Mouse (Mus musculus): Measurements from ENCODE around the gene Klk1b27. TPM values are rescaled to one million over a fixed set of nuclear protein-coding genes. Genes with fewer than 3 reads are reported as not detected.
"Not testable (repeated sequence)": the region's sequence is repeated elsewhere in the genome, so short reads cannot be mapped to it uniquely, and the experiment has no call there.

The Klk1b27 gene
- not detected in 2 replicates for polyA plus RNA-seq (2015; fragmentation: Nextera tagmentation; extraction: Ambion mirVana)

- not testable (repeated sequence) for ATAC-seq (ENCODE audit: low read depth); H3K9me3 ChIP-seq; H3K4me3 ChIP-seq; H3K36me3 ChIP-seq; H3K27me3 ChIP-seq; H3K4me2 ChIP-seq; H3K4me1 ChIP-seq (replicated peaks); H3K9ac ChIP-seq; H3K27ac ChIP-seq (replicated peaks)
- WGBS: 78% methylated on average over 3 of the region's 3 CpGs
Observed at GRCm38 (mm10) chr7:44051990-44052389, at the start of gene Klk1b27. Klk1b27 (plus strand) TSS chr7:44052290.

GRCm38 (mm10) chr7:44004847-44005246, 47.2 kb upstream of the Klk1b27 start:
- Histone ChIP-seq H3K4me1 (replicated peaks) (no peaks in the 10 kb centered on the region), H3K9me3 (no peaks in the 10 kb centered on the region), H3K4me3 (no peak overlapping the region), H3K9ac (no peak overlapping the region), H3K36me3 (no peaks in the 10 kb centered on the region), H3K27ac (replicated peaks) (no peak overlapping the region), H3K27me3 (no peaks in the 10 kb centered on the region), H3K4me2 (no peak overlapping the region)
- no peak for ATAC-seq (ENCODE audit: low read depth)

GRCm38 (mm10) chr7:44011868-44012267, 40.2 kb upstream of the Klk1b27 start, which contains the start of gene Klk1b26:
Klk1b26 (plus strand) TSS chr7:44012168.
- H3K4me3 ChIP-seq; H3K4me2 ChIP-seq; H3K27me3 ChIP-seq; H3K9me3 ChIP-seq; ATAC-seq (ENCODE audit: low read depth); H3K36me3 ChIP-seq; H3K9ac ChIP-seq; H3K27ac ChIP-seq (replicated peaks); H3K4me1 ChIP-seq (replicated peaks): not testable (repeated sequence)

GRCm38 (mm10) chr7:44014666-44015065, 37.4 kb upstream of the Klk1b27 start:
- H3K4me3 ChIP-seq; H3K9ac ChIP-seq; H3K27ac ChIP-seq (replicated peaks); H3K4me2 ChIP-seq; H3K36me3 ChIP-seq; H3K9me3 ChIP-seq; H3K27me3 ChIP-seq; H3K4me1 ChIP-seq (replicated peaks); ATAC-seq (ENCODE audit: low read depth): not testable (repeated sequence)
- WGBS: 81% methylated on average over 6 of the region's 6 CpGs

GRCm38 (mm10) chr7:44015071-44015470, 37.0 kb upstream of the Klk1b27 start:
- WGBS: 89% methylated on average over 5 of the region's 5 CpGs
- H3K4me2 ChIP-seq: no peak overlapping the region
- no peaks in the 10 kb centered on the region for H3K4me1 ChIP-seq (replicated peaks)
- H3K27ac ChIP-seq (replicated peaks): no peak overlapping the region
- no peaks in the 10 kb centered on the region for H3K36me3 ChIP-seq
- no peak overlapping the region for H3K4me3 ChIP-seq
- no peaks in the 10 kb centered on the region for H3K9me3 ChIP-seq
- H3K27me3 ChIP-seq: no peaks in the 10 kb centered on the region
- ATAC-seq (ENCODE audit: low read depth): no peak
- no peak overlapping the region for H3K9ac ChIP-seq

GRCm38 (mm10) chr7:44072117-44072516, 20.0 kb downstream of the Klk1b27 start:
- no peak for ATAC-seq (ENCODE audit: low read depth)
- no peaks in the 10 kb centered on the region for H3K9me3 ChIP-seq
- no peak overlapping the region for H3K27ac ChIP-seq (replicated peaks)
- WGBS: 88% methylated on average over 2 of the region's 2 CpGs
- no peak overlapping the region for H3K4me3 ChIP-seq
- no peaks in the 10 kb centered on the region for H3K27me3 ChIP-seq
- H3K4me1 ChIP-seq (replicated peaks): no peaks in the 10 kb centered on the region
- no peaks in the 10 kb centered on the region for H3K36me3 ChIP-seq
- no peak overlapping the region for H3K4me2 ChIP-seq
- no peak overlapping the region for H3K9ac ChIP-seq

GRCm38 (mm10) chr7:44077703-44078102, 25.6 kb downstream of the Klk1b27 start:
- H3K9ac ChIP-seq: no peak overlapping the region
- 60% methylated on average over 1 of the region's 1 CpGs for WGBS
- peaks cover 3% of the 10 kb centered on the region; the same call in 1 of the 2 replicates for H3K9me3 ChIP-seq
- no peak overlapping the region for H3K4me2 ChIP-seq
- H3K36me3 ChIP-seq: no peaks in the 10 kb centered on the region
- no peak overlapping the region for H3K27ac ChIP-seq (replicated peaks)
- H3K27me3 ChIP-seq: no peaks in the 10 kb centered on the region
- no peak overlapping the region for H3K4me3 ChIP-seq
- H3K4me1 ChIP-seq (replicated peaks): no peaks in the 10 kb centered on the region
- ATAC-seq (ENCODE audit: low read depth): no peak

GRCm38 (mm10) chr7:44096111-44096510, 44.0 kb downstream of the Klk1b27 start:
- H3K4me1 ChIP-seq (replicated peaks): no peaks in the 10 kb centered on the region
- H3K27me3 ChIP-seq: no peaks in the 10 kb centered on the region
- H3K4me3 ChIP-seq: no peak overlapping the region
- H3K9ac ChIP-seq: no peak overlapping the region
- no peak overlapping the region for H3K27ac ChIP-seq (replicated peaks)
- no peak overlapping the region for H3K4me2 ChIP-seq
- no peaks in the 10 kb centered on the region for H3K9me3 ChIP-seq
- no peak for ATAC-seq (ENCODE audit: low read depth)
- H3K36me3 ChIP-seq: no peaks in the 10 kb centered on the region
- 86% methylated on average over 1 of the region's 1 CpGs for WGBS

- H3K9ac ChIP-seq; H3K9me3 ChIP-seq; H3K36me3 ChIP-seq; H3K27me3 ChIP-seq; H3K4me2 ChIP-seq; H3K4me1 ChIP-seq (replicated peaks); H3K4me3 ChIP-seq; H3K27ac ChIP-seq (replicated peaks); ATAC-seq (ENCODE audit: low read depth): not testable (repeated sequence)
- 80% methylated on average over 3 of the region's 3 CpGs for WGBS
Observed at GRCm38 (mm10) chr7:44102028-44102427, 49.9 kb downstream of the Klk1b27 start, which contains the start of gene Klk1b21. Klk1b21 (plus strand) TSS chr7:44102328.

Other genes with a start within 250 kb of the Klk1b27 start
- not detected in 2 replicates for gene Klk7, start 241.0 kb upstream of the Klk1b27 start, polyA plus RNA-seq (2015; fragmentation: Nextera tagmentation; extraction: Ambion mirVana)
- gene Klk6, start 227.8 kb upstream of the Klk1b27 start, polyA plus RNA-seq (2015; fragmentation: Nextera tagmentation; extraction: Ambion mirVana): not detected in 2 replicates
- not detected in 2 replicates for gene Klk5, start 210.3 kb upstream of the Klk1b27 start, polyA plus RNA-seq (2015; fragmentation: Nextera tagmentation; extraction: Ambion mirVana)
- gene Klk4, start 171.1 kb upstream of the Klk1b27 start, polyA plus RNA-seq (2015; fragmentation: Nextera tagmentation; extraction: Ambion mirVana): 0.31 TPM in 1 of 2 replicates, not detected in the other
- not detected in 2 replicates for gene Klk15, start 118.5 kb upstream of the Klk1b27 start, polyA plus RNA-seq (2015; fragmentation: Nextera tagmentation; extraction: Ambion mirVana)
- not detected in 2 replicates for gene Klk1b8, start 101.6 kb upstream of the Klk1b27 start, polyA plus RNA-seq (2015; fragmentation: Nextera tagmentation; extraction: Ambion mirVana)
- not detected in 2 replicates for gene Klk1b1, start 85.5 kb upstream of the Klk1b27 start, polyA plus RNA-seq (2015; fragmentation: Nextera tagmentation; extraction: Ambion mirVana)
- gene Klk1b9, start 76.2 kb upstream of the Klk1b27 start, polyA plus RNA-seq (2015; fragmentation: Nextera tagmentation; extraction: Ambion mirVana): not detected in 2 replicates
- gene Klk1b11, start 56.4 kb upstream of the Klk1b27 start, polyA plus RNA-seq (2015; fragmentation: Nextera tagmentation; extraction: Ambion mirVana): not detected in 2 replicates
- gene Klk1b26, start 40.1 kb upstream of the Klk1b27 start, polyA plus RNA-seq (2015; fragmentation: Nextera tagmentation; extraction: Ambion mirVana): not detected in 2 replicates
- not detected in 2 replicates for gene Klk1b21, start 50.0 kb downstream of the Klk1b27 start, polyA plus RNA-seq (2015; fragmentation: Nextera tagmentation; extraction: Ambion mirVana)
- not detected in 2 replicates for gene Klk1b22, start 60.4 kb downstream of the Klk1b27 start, polyA plus RNA-seq (2015; fragmentation: Nextera tagmentation; extraction: Ambion mirVana)
- gene Klk1b16, start 84.5 kb downstream of the Klk1b27 start, polyA plus RNA-seq (2015; fragmentation: Nextera tagmentation; extraction: Ambion mirVana): not detected in 2 replicates
- gene Klk1b24, start 135.9 kb downstream of the Klk1b27 start, polyA plus RNA-seq (2015; fragmentation: Nextera tagmentation; extraction: Ambion mirVana): not detected in 2 replicates
- not detected in 2 replicates for gene Klk1b3, start 145.9 kb downstream of the Klk1b27 start, polyA plus RNA-seq (2015; fragmentation: Nextera tagmentation; extraction: Ambion mirVana)
- gene Klk1b4, start 155.1 kb downstream of the Klk1b27 start, polyA plus RNA-seq (2015; fragmentation: Nextera tagmentation; extraction: Ambion mirVana): not detected in 2 replicates
- gene Klk1b5, start 163.7 kb downstream of the Klk1b27 start, polyA plus RNA-seq (2015; fragmentation: Nextera tagmentation; extraction: Ambion mirVana): not detected in 2 replicates
- not detected in 2 replicates for gene Klk1, start 173.1 kb downstream of the Klk1b27 start, polyA plus RNA-seq (2015; fragmentation: Nextera tagmentation; extraction: Ambion mirVana)
- not detected in 2 replicates for gene Gm36864, start 183.9 kb downstream of the Klk1b27 start, polyA plus RNA-seq (2015; fragmentation: Nextera tagmentation; extraction: Ambion mirVana)
- 1.1 and 1.3 TPM in 2 replicates for gene 1700028J19Rik, start 194.4 kb downstream of the Klk1b27 start, polyA plus RNA-seq (2015; fragmentation: Nextera tagmentation; extraction: Ambion mirVana)
- 180 and 187 TPM in 2 replicates for gene 2410002F23Rik, start 194.4 kb downstream of the Klk1b27 start, polyA plus RNA-seq (2015; fragmentation: Nextera tagmentation; extraction: Ambion mirVana)
- gene Acp4, start 205.1 kb downstream of the Klk1b27 start, polyA plus RNA-seq (2015; fragmentation: Nextera tagmentation; extraction: Ambion mirVana): not detected in 2 replicates
- gene Gm15517, start 209.2 kb downstream of the Klk1b27 start, polyA plus RNA-seq (2015; fragmentation: Nextera tagmentation; extraction: Ambion mirVana): not detected in 2 replicates